Mouse (Mus musculus): ENCODE results near the gene Slc38a10. TPM values are rescaled to one million over a fixed set of nuclear protein-coding genes. Genes with fewer than 3 reads are reported as not detected.
A peak's percentile ranks its signal among the peaks of the same experiment; 100 is the strongest.

Gene Slc38a10
- total RNA-seq, 1 experiment from 2014 or later: 40.6 TPM

GRCm38 (mm10) chr11:120148201-120148855 is 2.8 kb downstream of the Slc38a10 start:
- ATAC-seq (replicated peaks; ENCODE audit: insufficient number of reproducible peaks, low FRiP score, low TSS enrichment, poor library complexity, severe bottlenecking): no peak

- no peak for ATAC-seq (replicated peaks; ENCODE audit: insufficient number of reproducible peaks, low FRiP score, low TSS enrichment, poor library complexity, severe bottlenecking)
Measured at GRCm38 (mm10) chr11:120143708-120144497, 7.2 kb downstream of the Slc38a10 start.

- 0 out of 2 replicates have a peak, but pooled peaks have one; percentile 25 for ATAC-seq (replicated peaks; ENCODE audit: insufficient number of reproducible peaks, low FRiP score, low TSS enrichment, poor library complexity, severe bottlenecking)
Measured at GRCm38 (mm10) chr11:120142601-120143051, 8.5 kb downstream of the Slc38a10 start.

GRCm38 (mm10) chr11:120140255-120140654 is 10.9 kb downstream of the Slc38a10 start:
- ATAC-seq (replicated peaks; ENCODE audit: insufficient number of reproducible peaks, low FRiP score, low TSS enrichment, poor library complexity, severe bottlenecking): no peak

- no peak for ATAC-seq (replicated peaks; ENCODE audit: insufficient number of reproducible peaks, low FRiP score, low TSS enrichment, poor library complexity, severe bottlenecking)
Measured at GRCm38 (mm10) chr11:120139309-120139731, 11.8 kb downstream of the Slc38a10 start.

- ATAC-seq (replicated peaks; ENCODE audit: insufficient number of reproducible peaks, low FRiP score, low TSS enrichment, poor library complexity, severe bottlenecking): no peak
Measured at GRCm38 (mm10) chr11:120137625-120138004, 13.5 kb downstream of the Slc38a10 start.

- no peak for ATAC-seq (replicated peaks; ENCODE audit: insufficient number of reproducible peaks, low FRiP score, low TSS enrichment, poor library complexity, severe bottlenecking)
Measured at GRCm38 (mm10) chr11:120136796-120137624, 14.1 kb downstream of the Slc38a10 start.

GRCm38 (mm10) chr11:120136195-120136594 is 15.0 kb downstream of the Slc38a10 start:
- no peak for ATAC-seq (replicated peaks; ENCODE audit: insufficient number of reproducible peaks, low FRiP score, low TSS enrichment, poor library complexity, severe bottlenecking)

DNA sequence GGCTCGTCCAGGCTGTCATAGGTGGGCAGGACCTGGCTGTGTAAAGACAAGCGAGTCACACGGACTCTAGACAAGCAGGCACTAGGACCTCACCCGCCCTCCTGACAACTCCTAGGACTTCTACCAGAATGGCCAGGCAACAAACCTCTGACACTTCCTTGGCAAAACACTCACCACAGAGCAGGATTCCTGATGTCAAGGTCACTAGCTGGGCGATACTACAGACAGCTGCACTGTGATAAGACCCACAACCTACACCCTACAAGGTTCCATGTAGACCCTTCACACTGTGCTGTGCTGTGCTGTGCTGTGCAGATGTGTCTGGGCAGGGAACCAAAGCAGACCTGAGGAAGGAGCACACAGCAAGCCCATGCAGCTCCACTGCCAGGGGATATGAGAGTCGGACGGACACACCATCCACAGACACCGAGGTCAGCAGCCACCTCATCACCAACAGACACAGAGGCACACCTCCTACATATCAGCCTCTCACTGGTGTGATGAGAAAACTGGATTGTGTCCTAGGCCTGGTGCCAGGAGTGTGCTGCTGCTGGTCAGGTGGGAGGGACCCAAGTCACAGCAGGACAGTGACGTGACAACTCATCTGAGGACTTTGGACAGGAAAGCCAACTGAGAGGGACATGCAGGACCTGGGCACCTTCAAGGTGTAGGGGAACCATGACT is 16.2 kb downstream of the Slc38a10 start:
- no peak for ATAC-seq (replicated peaks; ENCODE audit: insufficient number of reproducible peaks, low FRiP score, low TSS enrichment, poor library complexity, severe bottlenecking)

DNA sequence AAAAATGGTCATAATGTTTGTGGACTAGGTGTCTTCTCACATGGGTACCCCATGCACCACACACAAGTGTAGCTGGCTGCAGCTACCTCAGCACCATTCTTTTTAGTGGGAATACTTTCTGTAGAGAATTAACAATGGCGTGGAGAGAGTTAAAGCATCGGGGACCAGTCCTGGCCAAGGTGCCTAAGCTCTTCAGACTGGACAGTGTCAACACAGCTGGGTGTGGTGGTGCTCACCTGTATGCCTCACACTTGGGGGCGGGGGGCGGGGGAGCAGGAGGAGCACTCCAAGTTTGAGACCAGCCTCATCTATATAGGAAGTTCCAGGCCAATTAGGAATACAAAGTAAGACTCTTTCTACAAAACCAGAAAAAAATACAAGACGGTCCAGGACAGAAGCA is 17.0 kb downstream of the Slc38a10 start:
- ATAC-seq (replicated peaks; ENCODE audit: insufficient number of reproducible peaks, low FRiP score, low TSS enrichment, poor library complexity, severe bottlenecking): no peak

GRCm38 (mm10) chr11:120129281-120129680 is 21.9 kb downstream of the Slc38a10 start:
- no peak for ATAC-seq (replicated peaks; ENCODE audit: insufficient number of reproducible peaks, low FRiP score, low TSS enrichment, poor library complexity, severe bottlenecking)

GRCm38 (mm10) chr11:120126845-120127244 is 24.3 kb downstream of the Slc38a10 start:
- ATAC-seq (replicated peaks; ENCODE audit: insufficient number of reproducible peaks, low FRiP score, low TSS enrichment, poor library complexity, severe bottlenecking): no peak

DNA sequence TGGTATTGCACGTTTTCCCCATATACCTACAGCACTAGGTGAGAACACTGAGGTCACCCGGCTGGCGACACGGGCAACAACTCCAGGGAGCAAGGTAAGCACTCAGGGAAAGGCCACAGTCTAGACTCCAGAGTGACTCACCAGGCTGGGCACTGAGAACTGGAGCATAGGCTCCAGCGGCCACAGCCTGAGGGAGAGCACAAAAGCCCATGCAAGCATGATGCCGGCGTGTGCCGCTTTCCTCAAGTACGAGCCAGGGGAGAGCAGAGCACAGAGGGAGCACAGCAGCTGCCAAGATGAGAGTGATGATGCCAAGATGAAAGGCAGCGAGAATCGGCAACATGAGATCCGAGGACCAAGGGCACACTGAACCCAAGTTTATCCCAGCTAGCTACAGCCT is 29.0 kb downstream of the Slc38a10 start:
- no peak for ATAC-seq (replicated peaks; ENCODE audit: insufficient number of reproducible peaks, low FRiP score, low TSS enrichment, poor library complexity, severe bottlenecking)

DNA sequence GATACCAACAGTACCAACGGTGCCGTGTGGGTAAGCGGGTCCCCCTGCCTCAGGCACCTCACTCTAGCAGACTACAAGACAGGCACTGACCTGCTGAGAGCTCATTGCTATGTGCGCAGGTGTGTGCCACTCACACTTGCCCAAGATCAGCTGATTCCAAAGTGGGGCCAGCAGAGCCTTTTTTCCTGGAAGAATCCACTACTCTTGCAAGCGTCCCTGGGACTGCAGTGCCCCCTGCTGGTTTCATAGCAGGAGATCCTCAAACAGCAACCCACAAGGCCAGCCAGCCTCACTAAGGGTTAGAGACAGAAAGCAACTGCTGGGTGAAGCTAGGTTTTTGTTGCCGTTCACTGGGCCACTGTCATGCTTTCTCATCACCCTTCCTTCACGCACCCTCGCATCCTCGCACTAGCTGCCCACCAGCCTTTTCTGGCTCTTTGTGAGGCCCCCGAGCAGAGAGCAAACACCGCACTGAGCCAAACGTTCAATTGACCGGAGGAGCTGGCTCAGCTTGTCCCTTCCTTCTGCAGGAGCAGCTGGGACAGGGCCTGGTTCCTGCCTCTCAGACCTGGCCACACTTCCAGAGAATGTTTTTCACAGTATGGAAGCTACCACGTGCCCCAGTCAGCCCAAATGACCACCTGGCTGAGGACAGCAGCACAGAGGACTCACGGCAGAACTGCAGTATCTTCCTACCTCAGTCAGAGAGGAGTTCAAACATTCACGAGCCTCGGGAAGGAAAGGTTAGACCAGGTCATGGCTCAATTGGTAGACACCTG is 30.3 kb downstream of the Slc38a10 start:
- no peak for ATAC-seq (replicated peaks; ENCODE audit: insufficient number of reproducible peaks, low FRiP score, low TSS enrichment, poor library complexity, severe bottlenecking)

- no peak for ATAC-seq (replicated peaks; ENCODE audit: insufficient number of reproducible peaks, low FRiP score, low TSS enrichment, poor library complexity, severe bottlenecking)
Measured at GRCm38 (mm10) chr11:120119936-120120541, 31.1 kb downstream of the Slc38a10 start.

DNA sequence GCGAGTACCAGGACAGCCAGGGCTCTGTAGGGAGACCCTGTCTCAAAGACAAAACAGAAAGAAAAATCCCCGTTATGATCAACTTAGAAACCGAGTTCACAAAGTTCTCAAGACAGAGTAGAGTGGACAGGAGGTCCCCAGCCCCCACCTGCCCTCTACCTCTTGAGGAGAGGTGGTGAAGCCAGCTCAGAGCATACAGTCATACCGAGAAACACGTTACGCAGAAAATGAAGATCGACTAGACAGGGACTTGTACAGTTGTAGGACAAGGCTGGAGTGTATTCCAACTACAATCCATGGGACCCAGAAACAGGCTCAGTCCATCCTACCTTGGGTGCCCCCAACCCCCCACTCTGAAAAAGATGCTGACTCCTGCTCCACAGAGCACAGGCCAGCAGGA is 32.0 kb downstream of the Slc38a10 start:
- ATAC-seq (replicated peaks; ENCODE audit: insufficient number of reproducible peaks, low FRiP score, low TSS enrichment, poor library complexity, severe bottlenecking): no peak

GRCm38 (mm10) chr11:120117626-120118025 is 33.5 kb downstream of the Slc38a10 start:
- ATAC-seq (replicated peaks; ENCODE audit: insufficient number of reproducible peaks, low FRiP score, low TSS enrichment, poor library complexity, severe bottlenecking): no peak

Measured in monocyte, adult 5-6 weeks (primary cell).